Mouse (Mus musculus): ENCODE data around the gene Tnfrsf13b.

DNA sequence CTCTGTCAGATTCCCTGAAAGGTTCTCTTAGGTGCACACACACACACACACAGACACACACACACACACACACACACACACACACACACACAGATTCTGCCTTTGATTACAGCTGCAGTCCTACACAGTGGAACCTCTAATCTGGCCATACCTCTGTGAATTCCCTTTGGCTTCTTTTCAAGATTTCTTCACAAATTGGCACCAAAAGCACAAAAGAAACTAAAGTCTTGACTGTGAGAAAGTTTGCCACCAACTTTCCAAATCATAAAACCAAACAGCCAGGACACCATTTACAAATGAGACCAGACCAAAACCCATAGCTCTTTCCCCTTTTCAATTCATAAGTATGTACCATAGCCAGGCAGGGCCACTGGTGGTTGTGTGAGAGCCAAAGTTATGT, 71.4 kb downstream of the Tnfrsf13b start:
- TF ChIP-seq CTCF (IDR thresholded peaks at IDR 0.05; ENCODE audit: insufficient read depth, low read length), result no peak
- TF ChIP-seq POLR2A (IDR thresholded peaks at IDR 0.05; ENCODE audit: borderline replicate concordance, extremely low read depth, low read depth, low read length), result no peak

All from lung, adult 2 months (tissue).